Mouse (Mus musculus) brown adipose tissue, adult 24 weeks (tissue): ENCODE measurements around the gene Ncan. TPM values are rescaled to one million over a fixed set of nuclear protein-coding genes. Genes with fewer than 3 reads are reported as not detected.
A peak's percentile ranks its signal among the peaks of the same experiment; 100 is the strongest.
"Not testable (repeated sequence)": the region's sequence is repeated elsewhere in the genome, so short reads cannot be mapped to it uniquely, and the experiment has no call there.

Experiments used
- H3K27ac ChIP-seq: fragments of 200-500 bp; replicated peaks from 2 replicates; pipeline ENCODE4 v1.5.1; 2012; ENCODE audit warnings: low read depth, mild to moderate bottlenecking, low read length
- H3K4me1 ChIP-seq: fragments of 200-500 bp; 2 replicates; pipeline ENCODE4 v1.6.1; 2012; ENCODE audit warnings: low read length, mixed read lengths; ENCODE audit not compliant: control insufficient read depth, insufficient read depth, insufficient read length
- H3K4me3 ChIP-seq: fragments of 200-500 bp; 2 replicates; pipeline ENCODE4 v1.5.1; 2012; ENCODE audit warnings: low read depth, mild to moderate bottlenecking, low read length, moderate library complexity; ENCODE audit not compliant: insufficient read depth
- polyA plus RNA-seq: library from polyadenylated mRNA; stranded (reverse); fragments of >200 nt; gene quantifications from 2 replicates; pipeline ENCODE4 v1.2.4, GENCODE M21; 2012; ENCODE audit not compliant: missing spikeins, insufficient read depth, insufficient read length

Ncan gene
- polyA plus RNA-seq, 1 experiment = 3.2 TPM

DNA sequence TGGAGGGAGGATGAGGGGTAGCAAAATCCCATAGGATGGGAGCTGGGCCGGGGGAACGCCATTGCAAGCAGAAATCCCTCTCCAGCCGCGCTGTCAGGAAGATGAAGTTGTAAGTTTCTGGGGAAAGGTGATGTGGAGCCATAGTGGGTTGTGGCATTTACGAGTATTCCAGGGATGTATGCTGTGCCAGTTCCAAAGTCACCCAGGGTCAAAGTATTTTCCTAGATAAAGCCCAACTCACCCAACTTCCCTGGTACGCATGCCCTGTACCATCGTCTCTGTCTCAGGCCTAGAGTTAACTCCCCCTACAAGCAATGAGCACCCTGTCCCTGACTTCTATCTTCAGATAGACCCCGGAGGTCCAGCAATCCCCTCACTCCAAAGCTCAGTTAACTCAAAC, 47.6 kb downstream of the Ncan start:
- Histone ChIP-seq H3K27ac (no peak overlapping the region), H3K4me1 (no peaks in the 10 kb centered on the region), H3K4me3 (peak overlapping the region; percentile 48)

DNA sequence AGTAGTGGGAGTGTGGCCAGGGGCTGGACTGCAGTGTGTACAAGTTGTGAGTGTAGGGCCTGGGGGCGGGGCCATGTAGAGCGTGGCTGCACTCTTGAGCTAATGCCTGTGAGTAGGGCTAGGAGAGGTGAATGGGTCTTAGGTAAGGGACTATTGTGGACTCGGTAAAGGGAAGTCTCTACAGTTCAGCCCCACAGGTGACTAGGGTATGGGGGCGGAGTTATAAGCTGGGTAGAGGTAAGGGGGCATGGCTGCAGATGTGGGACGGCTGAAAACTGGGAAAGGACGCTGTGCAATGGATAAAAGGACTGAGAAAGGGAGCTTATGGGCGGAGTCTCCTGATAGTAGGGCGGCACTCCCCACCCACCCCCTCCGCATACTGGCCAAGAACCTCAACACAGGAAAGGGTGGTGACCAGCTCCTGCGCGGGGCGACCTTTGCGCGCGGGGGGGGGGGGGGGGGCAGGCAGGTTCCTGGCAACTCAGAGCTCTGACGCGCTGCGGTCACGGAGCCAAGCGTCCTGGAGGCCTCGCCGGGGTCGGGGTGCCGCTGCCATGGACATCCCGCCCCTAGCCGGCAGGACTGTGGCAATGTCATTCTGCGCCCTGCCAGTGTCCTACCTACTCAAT, 48.1 kb downstream of the Ncan start, which contains the start of gene Tm6sf2:
Tm6sf2 (plus strand) TSS at position 484 of the 629 bp plus-strand sequence.
- H3K27ac ChIP-seq = no peak within 1 kb of the TSS
- H3K4me1 ChIP-seq = no peaks in the 10 kb centered on the region
- peak within 1 kb of the TSS; percentile 48 for H3K4me3 ChIP-seq

DNA sequence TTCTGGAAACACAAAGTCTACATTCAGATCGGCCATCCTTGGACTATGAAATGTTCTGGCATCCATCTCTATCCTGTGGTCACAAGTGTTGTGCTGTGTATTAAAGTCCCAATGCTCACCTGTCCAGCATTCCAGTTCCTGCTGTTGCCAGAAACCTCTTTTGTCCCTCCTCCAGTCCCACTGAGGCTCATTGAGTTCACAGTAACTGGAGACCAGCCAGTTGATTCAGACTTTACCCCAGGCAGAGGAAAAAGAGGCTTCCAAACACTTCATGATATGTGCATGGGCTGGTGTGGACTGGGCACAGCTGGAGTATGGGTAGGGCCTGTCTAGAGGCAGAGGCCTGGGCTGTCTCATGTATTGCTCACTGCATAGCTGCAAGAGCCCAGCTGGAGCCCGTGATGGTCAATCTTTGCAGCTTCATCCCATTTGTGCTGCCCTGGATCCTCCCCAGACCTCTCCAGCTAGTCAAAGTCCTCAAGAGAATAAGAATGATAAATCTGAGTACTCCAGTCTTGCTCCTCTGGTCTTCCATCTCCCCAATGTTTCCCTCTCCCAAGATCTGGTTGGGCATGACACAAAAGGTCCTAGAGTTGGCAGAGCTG, 48.7 kb downstream of the Ncan start:
- Histone ChIP-seq H3K27ac (no peak overlapping the region), H3K4me1 (no peaks in the 10 kb centered on the region), H3K4me3 (no peak overlapping the region)

DNA sequence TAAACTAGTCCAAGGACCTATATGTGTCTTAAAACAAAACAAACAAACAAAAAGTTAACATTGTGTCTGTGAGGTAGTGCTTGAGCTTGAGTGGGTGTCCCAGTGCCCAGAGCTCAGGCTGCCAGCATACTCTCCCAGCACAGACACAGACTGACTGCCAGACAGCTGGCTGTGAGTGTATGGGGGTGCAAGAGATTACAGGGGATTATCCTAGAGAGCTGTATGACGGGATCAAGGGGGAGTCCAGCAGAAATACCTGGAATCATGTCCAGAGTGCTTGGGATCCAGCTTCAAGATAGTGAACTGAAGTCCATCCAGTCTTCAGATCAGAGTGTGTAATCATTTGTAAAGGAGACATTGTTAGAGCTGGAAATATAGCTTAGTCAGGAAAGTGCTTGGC, 63.0 kb downstream of the Ncan start:
- Histone ChIP-seq H3K4me3 (no peak overlapping the region), H3K27ac (no peak overlapping the region), H3K4me1 (no peaks in the 10 kb centered on the region)

DNA sequence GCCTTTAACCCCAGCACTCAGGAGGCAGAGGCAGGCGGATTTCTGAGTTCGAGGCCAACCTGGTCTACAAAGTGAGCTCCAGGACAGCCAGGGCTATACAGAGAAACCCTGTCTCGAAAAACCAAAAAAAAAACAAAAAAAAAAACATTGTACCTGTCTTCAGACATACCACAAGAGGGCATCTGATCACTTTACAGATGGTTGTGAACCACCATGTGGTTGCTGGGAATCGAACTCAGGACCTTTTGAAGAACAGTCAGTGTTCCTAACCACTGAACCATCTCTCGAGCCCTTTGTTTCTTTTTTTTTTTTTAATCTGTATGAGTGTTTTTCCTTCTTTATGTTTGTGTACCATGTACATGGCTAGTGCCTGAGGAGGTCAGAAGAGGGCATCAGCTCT, 70.2 kb downstream of the Ncan start:
- not testable (repeated sequence) for H3K27ac ChIP-seq, H3K4me3 ChIP-seq, H3K4me1 ChIP-seq

GRCm38 (mm10) chr8:70049662-70050061, 71.0 kb downstream of the Ncan start:
- no peak overlapping the region for H3K27ac ChIP-seq
- H3K4me1 ChIP-seq = no peaks in the 10 kb centered on the region
- H3K4me3 ChIP-seq = no peak overlapping the region

DNA sequence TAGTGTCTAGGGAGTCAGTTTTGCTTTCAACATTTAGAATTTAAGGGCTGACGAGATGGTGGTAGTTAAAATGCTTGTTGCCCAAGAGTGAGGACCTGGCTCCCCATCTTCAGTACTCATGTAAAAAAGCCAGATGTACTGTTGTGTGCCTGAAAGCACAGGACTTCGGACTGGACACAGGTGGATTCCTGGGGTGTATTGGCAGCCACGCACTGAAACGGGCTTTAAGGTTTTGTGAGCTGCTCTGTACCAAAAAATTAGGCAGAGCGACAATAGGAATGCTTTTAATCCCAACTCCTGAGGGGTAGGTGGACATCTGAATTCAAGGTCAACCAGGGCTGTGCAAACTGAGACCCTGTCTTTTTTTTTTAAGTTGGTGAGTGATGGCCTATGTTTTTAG, 76.7 kb downstream of the Ncan start:
- no peak overlapping the region for H3K27ac ChIP-seq
- peaks cover 15% of the 10 kb centered on the region for H3K4me1 ChIP-seq
- no peak overlapping the region for H3K4me3 ChIP-seq

Other genes starting within 250 kb of the Ncan start
- not detected in 2 replicates for gene Cilp2, start 233.2 kb downstream of the Ncan start, polyA plus RNA-seq
- gene Tssk6, start 218.7 kb downstream of the Ncan start, polyA plus RNA-seq = not detected in 2 replicates
- gene Ndufa13, start 218.3 kb downstream of the Ncan start, polyA plus RNA-seq = 437 and 615 TPM in 2 replicates
- gene Yjefn3, start 218.2 kb downstream of the Ncan start, polyA plus RNA-seq = 8.4 and 10.4 TPM in 2 replicates
- gene Gatad2a, start 124.5 kb downstream of the Ncan start, polyA plus RNA-seq = 33.7 and 35.6 TPM in 2 replicates
- 12.3 and 16.4 TPM in 2 replicates for gene Mau2, start 78.1 kb downstream of the Ncan start, polyA plus RNA-seq
- 7.6 and 9.0 TPM in 2 replicates for gene Sugp1, start 78.1 kb downstream of the Ncan start, polyA plus RNA-seq
- not detected in 2 replicates for gene Tm6sf2, start 47.9 kb downstream of the Ncan start, polyA plus RNA-seq
- gene Hapln4, start 37.4 kb downstream of the Ncan start, polyA plus RNA-seq = 0.63 and 4.7 TPM in 2 replicates
- gene Nr2c2ap, start 10.5 kb upstream of the Ncan start, polyA plus RNA-seq = 8.6 and 12.9 TPM in 2 replicates
- 18.6 and 21.4 TPM in 2 replicates for gene Rfxank, start 18.3 kb upstream of the Ncan start, polyA plus RNA-seq
- gene Borcs8, start 18.6 kb upstream of the Ncan start, polyA plus RNA-seq = 63.7 and 77.1 TPM in 2 replicates
- gene Mef2b, start 18.8 kb upstream of the Ncan start, polyA plus RNA-seq = not detected in 2 replicates
- gene Tmem161a, start 51.5 kb upstream of the Ncan start, polyA plus RNA-seq = 20.3 and 22.0 TPM in 2 replicates
- 75.9 and 89.9 TPM in 2 replicates for gene Slc25a42, start 91.4 kb upstream of the Ncan start, polyA plus RNA-seq
- 5.9 and 10.4 TPM in 2 replicates for gene Sugp2, start 113.4 kb upstream of the Ncan start, polyA plus RNA-seq
- gene Armc6, start 113.6 kb upstream of the Ncan start, polyA plus RNA-seq = 5.0 and 6.7 TPM in 2 replicates
- 2.8 and 4.5 TPM in 2 replicates for gene Homer3, start 162.0 kb upstream of the Ncan start, polyA plus RNA-seq
- 14.1 and 18.1 TPM in 2 replicates for gene Ddx49, start 181.6 kb upstream of the Ncan start, polyA plus RNA-seq
- gene Cope, start 181.6 kb upstream of the Ncan start, polyA plus RNA-seq = 158 and 198 TPM in 2 replicates
- gene Cers1, start 194.9 kb upstream of the Ncan start, polyA plus RNA-seq = not detected in 2 replicates
- gene Gdf1, start 208.9 kb upstream of the Ncan start, polyA plus RNA-seq = not detected in 2 replicates
- 11.7 and 20.8 TPM in 2 replicates for gene Upf1, start 232.4 kb upstream of the Ncan start, polyA plus RNA-seq